Mouse (Mus musculus): Measurements from ENCODE around the gene Slc1a2. TPM values are rescaled to one million over a fixed set of nuclear protein-coding genes. Genes with fewer than 3 reads are reported as not detected.

Slc1a2 gene
- polyA plus RNA-seq, 1 experiment from 2014 or later = 0.32 TPM

GRCm38 (mm10) chr2:102715754-102716153 is 57.3 kb downstream of the Slc1a2 start:
- Histone ChIP-seq H3K27me3 (ENCODE audit: control insufficient read depth, insufficient read depth, low read length) (no peaks in the 10 kb centered on the region), H3K27ac (replicated peaks in 1 of 2; ENCODE audit: control insufficient read depth in 1 of 2, insufficient read depth in 1 of 2, low read depth in 2 of 2, low read length in 2 of 2) (no peak overlapping the region), H3K36me3 (ENCODE audit: control insufficient read depth, insufficient read depth, low read length) (no peaks in the 10 kb centered on the region), H3K4me2 (ENCODE audit: low read length) (no peak overlapping the region), H3K4me1 (ENCODE audit: control insufficient read depth in 2 of 2, insufficient read depth in 2 of 2, low read length in 2 of 2) (no peaks in the 10 kb centered on the region), H3K9ac (ENCODE audit: low read length) (no peak overlapping the region), H3K9me3 (ENCODE audit: control insufficient read depth, low read length) (no peaks in the 10 kb centered on the region), H3K4me3 (ENCODE audit: control insufficient read depth in 1 of 2, insufficient read depth in 1 of 2, low read depth in 1 of 2, low read length in 2 of 2) (no peak overlapping the region)
- ATAC-seq (ENCODE audit: insufficient number of reproducible peaks, insufficient read depth, low FRiP score, low read depth) = no peak
- 13% methylated on average over 1 of the region's 1 CpGs for WGBS

- WGBS = 45% methylated on average over 2 of the region's 2 CpGs
- H3K4me2 ChIP-seq (ENCODE audit: low read length) = peak overlapping the region; percentile 3; the same call in 1 of the 2 replicates
- H3K4me3 ChIP-seq (ENCODE audit: control insufficient read depth in 1 of 2, insufficient read depth in 1 of 2, low read depth in 1 of 2, low read length in 2 of 2) = no peak overlapping the region
- H3K9ac ChIP-seq (ENCODE audit: low read length) = no peak overlapping the region
- ATAC-seq (ENCODE audit: insufficient number of reproducible peaks, insufficient read depth, low FRiP score, low read depth) = no peak
- H3K9me3 ChIP-seq (ENCODE audit: control insufficient read depth, low read length) = no peaks in the 10 kb centered on the region
- no peaks in the 10 kb centered on the region for H3K27me3 ChIP-seq (ENCODE audit: control insufficient read depth, insufficient read depth, low read length)
- H3K36me3 ChIP-seq (ENCODE audit: control insufficient read depth, insufficient read depth, low read length) = no peaks in the 10 kb centered on the region
- H3K27ac ChIP-seq (replicated peaks in 1 of 2; ENCODE audit: control insufficient read depth in 1 of 2, insufficient read depth in 1 of 2, low read depth in 2 of 2, low read length in 2 of 2) = no peak overlapping the region
- H3K4me1 ChIP-seq (ENCODE audit: control insufficient read depth in 2 of 2, insufficient read depth in 2 of 2, low read length in 2 of 2) = peaks cover 9 to 34% of the 10 kb centered on the region in 2 experiments; a peak in 3 of 4 replicates
Observed at GRCm38 (mm10) chr2:102721859-102722258, 63.4 kb downstream of the Slc1a2 start.

- Histone ChIP-seq H3K4me1 (ENCODE audit: control insufficient read depth in 2 of 2, insufficient read depth in 2 of 2, low read length in 2 of 2) (peaks cover 9 to 39% of the 10 kb centered on the region in 2 experiments; a peak in 3 of 4 replicates), H3K9me3 (ENCODE audit: control insufficient read depth, low read length) (no peaks in the 10 kb centered on the region), H3K27me3 (ENCODE audit: control insufficient read depth, insufficient read depth, low read length) (no peaks in the 10 kb centered on the region), H3K36me3 (ENCODE audit: control insufficient read depth, insufficient read depth, low read length) (no peaks in the 10 kb centered on the region), H3K4me2 (ENCODE audit: low read length) (no peak overlapping the region), H3K27ac (replicated peaks in 1 of 2; ENCODE audit: control insufficient read depth in 1 of 2, insufficient read depth in 1 of 2, low read depth in 2 of 2, low read length in 2 of 2) (no peak overlapping the region), H3K9ac (ENCODE audit: low read length) (no peak overlapping the region), H3K4me3 (ENCODE audit: control insufficient read depth in 1 of 2, insufficient read depth in 1 of 2, low read depth in 1 of 2, low read length in 2 of 2) (no peak overlapping the region)
- WGBS = 23% methylated on average over 3 of the region's 3 CpGs
- ATAC-seq (ENCODE audit: insufficient number of reproducible peaks, insufficient read depth, low FRiP score, low read depth) = no peak
Observed at GRCm38 (mm10) chr2:102725054-102725453, 66.6 kb downstream of the Slc1a2 start.

GRCm38 (mm10) chr2:102730386-102730785 is 71.9 kb downstream of the Slc1a2 start:
- H3K4me1 ChIP-seq (ENCODE audit: control insufficient read depth in 2 of 2, insufficient read depth in 2 of 2, low read length in 2 of 2) = peaks cover 0 to 10% of the 10 kb centered on the region in 2 experiments; a peak in 2 of 4 replicates
- H3K9ac ChIP-seq (ENCODE audit: low read length) = no peak overlapping the region
- H3K36me3 ChIP-seq (ENCODE audit: control insufficient read depth, insufficient read depth, low read length) = no peaks in the 10 kb centered on the region
- no peak for ATAC-seq (ENCODE audit: insufficient number of reproducible peaks, insufficient read depth, low FRiP score, low read depth)
- no peak overlapping the region for H3K4me3 ChIP-seq (ENCODE audit: control insufficient read depth in 1 of 2, insufficient read depth in 1 of 2, low read depth in 1 of 2, low read length in 2 of 2)
- no peak overlapping the region for H3K4me2 ChIP-seq (ENCODE audit: low read length)
- 73% methylated on average over 5 of the region's 5 CpGs for WGBS
- no peaks in the 10 kb centered on the region for H3K9me3 ChIP-seq (ENCODE audit: control insufficient read depth, low read length)
- H3K27ac ChIP-seq (replicated peaks in 1 of 2; ENCODE audit: control insufficient read depth in 1 of 2, insufficient read depth in 1 of 2, low read depth in 2 of 2, low read length in 2 of 2) = no peak overlapping the region
- no peaks in the 10 kb centered on the region for H3K27me3 ChIP-seq (ENCODE audit: control insufficient read depth, insufficient read depth, low read length)

GRCm38 (mm10) chr2:102730788-102731187 is 72.3 kb downstream of the Slc1a2 start:
- no peak overlapping the region for H3K4me2 ChIP-seq (ENCODE audit: low read length)
- H3K36me3 ChIP-seq (ENCODE audit: control insufficient read depth, insufficient read depth, low read length) = no peaks in the 10 kb centered on the region
- peaks cover 0 to 9% of the 10 kb centered on the region in 2 experiments; a peak in 2 of 4 replicates for H3K4me1 ChIP-seq (ENCODE audit: control insufficient read depth in 2 of 2, insufficient read depth in 2 of 2, low read length in 2 of 2)
- WGBS = 88% methylated on average over 8 of the region's 8 CpGs
- H3K9ac ChIP-seq (ENCODE audit: low read length) = no peak overlapping the region
- H3K27ac ChIP-seq (replicated peaks in 1 of 2; ENCODE audit: control insufficient read depth in 1 of 2, insufficient read depth in 1 of 2, low read depth in 2 of 2, low read length in 2 of 2) = no peak overlapping the region
- H3K4me3 ChIP-seq (ENCODE audit: control insufficient read depth in 1 of 2, insufficient read depth in 1 of 2, low read depth in 1 of 2, low read length in 2 of 2) = no peak overlapping the region
- H3K27me3 ChIP-seq (ENCODE audit: control insufficient read depth, insufficient read depth, low read length) = no peaks in the 10 kb centered on the region
- ATAC-seq (ENCODE audit: insufficient number of reproducible peaks, insufficient read depth, low FRiP score, low read depth) = no peak
- no peaks in the 10 kb centered on the region for H3K9me3 ChIP-seq (ENCODE audit: control insufficient read depth, low read length)

GRCm38 (mm10) chr2:102733128-102733527 is 74.7 kb downstream of the Slc1a2 start:
- Histone ChIP-seq H3K36me3 (ENCODE audit: control insufficient read depth, insufficient read depth, low read length) (no peaks in the 10 kb centered on the region), H3K4me1 (ENCODE audit: control insufficient read depth in 2 of 2, insufficient read depth in 2 of 2, low read length in 2 of 2) (peaks cover 0 to 9% of the 10 kb centered on the region in 2 experiments; a peak in 2 of 4 replicates), H3K9me3 (ENCODE audit: control insufficient read depth, low read length) (no peaks in the 10 kb centered on the region), H3K9ac (ENCODE audit: low read length) (no peak overlapping the region), H3K4me2 (ENCODE audit: low read length) (no peak overlapping the region), H3K27me3 (ENCODE audit: control insufficient read depth, insufficient read depth, low read length) (no peaks in the 10 kb centered on the region), H3K27ac (replicated peaks in 1 of 2; ENCODE audit: control insufficient read depth in 1 of 2, insufficient read depth in 1 of 2, low read depth in 2 of 2, low read length in 2 of 2) (no peak overlapping the region), H3K4me3 (ENCODE audit: control insufficient read depth in 1 of 2, insufficient read depth in 1 of 2, low read depth in 1 of 2, low read length in 2 of 2) (no peak overlapping the region)
- no peak for ATAC-seq (ENCODE audit: insufficient number of reproducible peaks, insufficient read depth, low FRiP score, low read depth)
- WGBS = 86% methylated on average over 4 of the region's 4 CpGs

GRCm38 (mm10) chr2:102734055-102734454 is 75.6 kb downstream of the Slc1a2 start:
- H3K9ac ChIP-seq (ENCODE audit: low read length) = no peak overlapping the region
- no peak overlapping the region for H3K4me3 ChIP-seq (ENCODE audit: control insufficient read depth in 1 of 2, insufficient read depth in 1 of 2, low read depth in 1 of 2, low read length in 2 of 2)
- H3K36me3 ChIP-seq (ENCODE audit: control insufficient read depth, insufficient read depth, low read length) = no peaks in the 10 kb centered on the region
- H3K27me3 ChIP-seq (ENCODE audit: control insufficient read depth, insufficient read depth, low read length) = no peaks in the 10 kb centered on the region
- H3K4me2 ChIP-seq (ENCODE audit: low read length) = no peak overlapping the region
- 57% methylated on average over 3 of the region's 3 CpGs for WGBS
- no peak overlapping the region for H3K27ac ChIP-seq (replicated peaks in 1 of 2; ENCODE audit: control insufficient read depth in 1 of 2, insufficient read depth in 1 of 2, low read depth in 2 of 2, low read length in 2 of 2)
- no peaks in the 10 kb centered on the region for H3K9me3 ChIP-seq (ENCODE audit: control insufficient read depth, low read length)
- peaks cover 0 to 7% of the 10 kb centered on the region in 2 experiments; a peak in 2 of 4 replicates for H3K4me1 ChIP-seq (ENCODE audit: control insufficient read depth in 2 of 2, insufficient read depth in 2 of 2, low read length in 2 of 2)
- ATAC-seq (ENCODE audit: insufficient number of reproducible peaks, insufficient read depth, low FRiP score, low read depth) = no peak

- Histone ChIP-seq H3K9me3 (ENCODE audit: control insufficient read depth, low read length) (no peaks in the 10 kb centered on the region), H3K4me1 (ENCODE audit: control insufficient read depth in 2 of 2, insufficient read depth in 2 of 2, low read length in 2 of 2) (peaks cover 0 to 4% of the 10 kb centered on the region in 2 experiments; a peak in 1 of 4 replicates), H3K36me3 (ENCODE audit: control insufficient read depth, insufficient read depth, low read length) (no peaks in the 10 kb centered on the region), H3K9ac (ENCODE audit: low read length) (no peak overlapping the region), H3K4me3 (ENCODE audit: control insufficient read depth in 1 of 2, insufficient read depth in 1 of 2, low read depth in 1 of 2, low read length in 2 of 2) (no peak overlapping the region), H3K27ac (replicated peaks in 1 of 2; ENCODE audit: control insufficient read depth in 1 of 2, insufficient read depth in 1 of 2, low read depth in 2 of 2, low read length in 2 of 2) (no peak overlapping the region), H3K27me3 (ENCODE audit: control insufficient read depth, insufficient read depth, low read length) (no peaks in the 10 kb centered on the region), H3K4me2 (ENCODE audit: low read length) (no peak overlapping the region)
- WGBS = 60% methylated on average over 2 of the region's 2 CpGs
- ATAC-seq (ENCODE audit: insufficient number of reproducible peaks, insufficient read depth, low FRiP score, low read depth) = no peak
Observed at GRCm38 (mm10) chr2:102735031-102735430, 76.6 kb downstream of the Slc1a2 start.

Measured in heart, embryonic 14.5 days (tissue).